Mouse (Mus musculus) layer of hippocampus, postnatal 14 days (tissue): ENCODE measurements around the gene Chchd4. TPM values are rescaled to one million over a fixed set of nuclear protein-coding genes. Genes with fewer than 3 reads are reported as not detected.

Experiments
- DNase-seq, 2 experiments: peaks; one replicate each; pipeline ENCODE4 v3.0.0; 2021 to 2022; ENCODE audit warnings: low spot score in 2 of 2, mixed read lengths in 1 of 2
- long read RNA-seq, 2 experiments: library from polyadenylated mRNA; stranded (forward); transcript quantifications; one replicate each; pipeline ENCODE4 v2.0.0; 2021
- total RNA-seq, 2 experiments: library from RNA; stranded (reverse); gene quantifications; 2 replicates each; pipeline ENCODE4 v1.2.3; 2021

Chchd4 gene
- total RNA-seq = 10 to 100 TPM; 17.5 to 17.6 TPM
- long read RNA-seq, experiment 1, transcript Chchd4-201 (3 exons, 3,472 nt) = major isoform, 50 of 74 reads
- long read RNA-seq, experiment 1, partial matches to known transcripts = 1 of 74 reads
- long read RNA-seq, experiment 1, other reads (novel, unspliced or antisense) = 20 of 74 reads
- long read RNA-seq, experiment 2, transcript Chchd4-201 (3 exons, 3,472 nt) = major isoform, 80 of 137 reads
- long read RNA-seq, experiment 2, partial matches to known transcripts = 1 of 137 reads
- long read RNA-seq, experiment 2, other reads (novel, unspliced or antisense) = 54 of 137 reads

GRCm38 (mm10) chr6:91472868-91473804 is at the start of gene Chchd4, which contains the start of gene Tmem43:
Chchd4 (minus strand) TSS chr6:91473546.
Tmem43 (plus strand) TSS chr6:91473703.
- DNase-seq = peak; percentile 98 to 99

- no peak for DNase-seq
Measured at GRCm38 (mm10) chr6:91522816-91523215, 49.5 kb upstream of the Chchd4 start.

GRCm38 (mm10) chr6:91518454-91519020 is 45.2 kb upstream of the Chchd4 start:
- no peak for DNase-seq

GRCm38 (mm10) chr6:91515545-91516449 is 42.5 kb upstream of the Chchd4 start, which contains the start of the genes Xpc and Lsm3:
Xpc (minus strand) TSS chr6:91515888.
Lsm3 (plus strand) TSS chr6:91515928.
- peak; percentile 97 to 98 for DNase-seq

GRCm38 (mm10) chr6:91514737-91515362 is 41.5 kb upstream of the Chchd4 start:
- no peak for DNase-seq

GRCm38 (mm10) chr6:91514135-91514534 is 40.8 kb upstream of the Chchd4 start:
- DNase-seq = no peak

GRCm38 (mm10) chr6:91510211-91510610 is 36.9 kb upstream of the Chchd4 start:
- DNase-seq = no peak

- DNase-seq = peak; percentile 40 to 49
Measured at GRCm38 (mm10) chr6:91509326-91509725, 36.0 kb upstream of the Chchd4 start.

GRCm38 (mm10) chr6:91508041-91508440 is 34.7 kb upstream of the Chchd4 start:
- DNase-seq = no peak

GRCm38 (mm10) chr6:91506036-91506435 is 32.7 kb upstream of the Chchd4 start:
- DNase-seq = no peak

GRCm38 (mm10) chr6:91503302-91503701 is 30.0 kb upstream of the Chchd4 start:
- DNase-seq = no peak

GRCm38 (mm10) chr6:91494526-91494925 is 21.2 kb upstream of the Chchd4 start:
- no peak for DNase-seq

- no peak for DNase-seq
Measured at GRCm38 (mm10) chr6:91493053-91493452, 19.7 kb upstream of the Chchd4 start.

GRCm38 (mm10) chr6:91491004-91491403 is 17.7 kb upstream of the Chchd4 start:
- DNase-seq = no peak

- peak in 1 of 2 experiments; percentile 36 for DNase-seq
Measured at GRCm38 (mm10) chr6:91489872-91490271, 16.5 kb upstream of the Chchd4 start.

GRCm38 (mm10) chr6:91488496-91489212 is 15.3 kb upstream of the Chchd4 start:
- DNase-seq = no peak

- DNase-seq = no peak
Measured at GRCm38 (mm10) chr6:91486736-91487453, 13.5 kb upstream of the Chchd4 start.

- no peak for DNase-seq
Measured at GRCm38 (mm10) chr6:91483371-91483770, 10.0 kb upstream of the Chchd4 start.

GRCm38 (mm10) chr6:91476541-91476940 is 3.2 kb upstream of the Chchd4 start:
- no peak for DNase-seq
